Mouse (Mus musculus): Measurements from ENCODE around the gene Slc32a1. TPM values are rescaled to one million over a fixed set of nuclear protein-coding genes. Genes with fewer than 3 reads are reported as not detected.

Slc32a1 gene
- 0.05 TPM in 1 of 2 replicates, not detected in the other for polyA plus RNA-seq (2012; rRNA removed; ENCODE audit: low replicate concordance)

GRCm38 (mm10) chr2:158610488-158611325, at the start of gene Slc32a1:
TSS of gene Slc32a1 (plus strand) at chr2:158610767.

GRCm38 (mm10) chr2:158624718-158625222, 14.2 kb downstream of the Slc32a1 start, which contains the start of gene Actr5:
TSS of gene Actr5 (plus strand) at chr2:158624888.

GRCm38 (mm10) chr2:158665098-158665497, 54.5 kb downstream of the Slc32a1 start, which contains the start of gene Ppp1r16b:
TSS of gene Ppp1r16b (plus strand) at chr2:158665398.

Other genes starting within 250 kb of the Slc32a1 start
- 0.59 and 2.2 TPM in 2 replicates for gene Snhg11, start 235.1 kb upstream of the Slc32a1 start, polyA plus RNA-seq (2012; rRNA removed; ENCODE audit: low replicate concordance)
- 5.9 and 7.0 TPM in 2 replicates for gene Ralgapb, start 200.9 kb upstream of the Slc32a1 start, polyA plus RNA-seq (2012; rRNA removed; ENCODE audit: low replicate concordance)
- gene Adig, start 108.2 kb upstream of the Slc32a1 start, polyA plus RNA-seq (2012; rRNA removed; ENCODE audit: low replicate concordance) = 0.81 and 3.6 TPM in 2 replicates
- gene Arhgap40, start 98.0 kb upstream of the Slc32a1 start, polyA plus RNA-seq (2012; rRNA removed; ENCODE audit: low replicate concordance) = 0.88 TPM in 1 of 2 replicates, not detected in the other
- gene Actr5, start 14.1 kb downstream of the Slc32a1 start, polyA plus RNA-seq (2012; rRNA removed; ENCODE audit: low replicate concordance) = 4.5 and 6.2 TPM in 2 replicates
- gene Ppp1r16b, start 54.6 kb downstream of the Slc32a1 start, polyA plus RNA-seq (2012; rRNA removed; ENCODE audit: low replicate concordance) = 2.2 and 2.3 TPM in 2 replicates
- gene Fam83d, start 157.3 kb downstream of the Slc32a1 start, polyA plus RNA-seq (2012; rRNA removed; ENCODE audit: low replicate concordance) = 18.9 and 21.9 TPM in 2 replicates
- 14.7 and 17.0 TPM in 2 replicates for gene Dhx35, start 184.0 kb downstream of the Slc32a1 start, polyA plus RNA-seq (2012; rRNA removed; ENCODE audit: low replicate concordance)